Mouse (Mus musculus): ENCODE results near the gene Nup205. TPM values are rescaled to one million over a fixed set of nuclear protein-coding genes. Genes with fewer than 3 reads are reported as not detected.

The Nup205 gene
- polyA plus RNA-seq, 1 experiment from 2014 or later = 48.8 TPM

- H3K27me3 ChIP-seq (replicated peaks; ENCODE audit: control insufficient read depth, insufficient read depth, low read length) = no peaks in the 10 kb centered on the region
- H3K4me1 ChIP-seq (replicated peaks; ENCODE audit: control insufficient read depth, insufficient read depth, low read length) = peaks cover 22% of the 10 kb centered on the region
- H3K27ac ChIP-seq (ENCODE audit: low read depth) = no peak overlapping the region
- no peak for DNase-seq (ENCODE audit: low spot score)
- H3K36me3 ChIP-seq (ENCODE audit: control insufficient read depth, insufficient read depth, low read length) = no peaks in the 10 kb centered on the region
- peak overlapping the region; percentile 59 for H3K4me2 ChIP-seq (ENCODE audit: low read length)
- 36% methylated on average over 9 of the region's 9 CpGs for WGBS
- H3K9ac ChIP-seq (ENCODE audit: low read length) = peak overlapping the region; percentile 37
- no peaks in the 10 kb centered on the region for H3K9me3 ChIP-seq (ENCODE audit: control insufficient read depth, low read length)
- no peak for ATAC-seq (replicated peaks; ENCODE audit: low FRiP score, low TSS enrichment, low read depth)
- H3K4me3 ChIP-seq (ENCODE audit: low read depth, low read length) = peak overlapping the region; percentile 53
These were observed 77.1 kb downstream of the Nup205 start for GRCm38 (mm10) chr6:35254136-35254904.

GRCm38 (mm10) chr6:35255017-35255416, 77.8 kb downstream of the Nup205 start:
- ATAC-seq (replicated peaks; ENCODE audit: low FRiP score, low TSS enrichment, low read depth) = no peak
- Histone ChIP-seq H3K4me2 (ENCODE audit: low read length) (peak overlapping the region; percentile 59), H3K4me1 (replicated peaks; ENCODE audit: control insufficient read depth, insufficient read depth, low read length) (peaks cover 22% of the 10 kb centered on the region), H3K4me3 (ENCODE audit: low read depth, low read length) (peak overlapping the region; percentile 53), H3K9me3 (ENCODE audit: control insufficient read depth, low read length) (no peaks in the 10 kb centered on the region), H3K9ac (ENCODE audit: low read length) (peak overlapping the region; percentile 37), H3K36me3 (ENCODE audit: control insufficient read depth, insufficient read depth, low read length) (0 out of 2 replicates have a peak, but pooled peaks cover under 1% of the 10 kb centered on the region), H3K27ac (ENCODE audit: low read depth) (no peak overlapping the region), H3K27me3 (replicated peaks; ENCODE audit: control insufficient read depth, insufficient read depth, low read length) (no peaks in the 10 kb centered on the region)
- 69% methylated on average over 12 of the region's 12 CpGs for WGBS
- DNase-seq (ENCODE audit: low spot score) = no peak

DNA sequence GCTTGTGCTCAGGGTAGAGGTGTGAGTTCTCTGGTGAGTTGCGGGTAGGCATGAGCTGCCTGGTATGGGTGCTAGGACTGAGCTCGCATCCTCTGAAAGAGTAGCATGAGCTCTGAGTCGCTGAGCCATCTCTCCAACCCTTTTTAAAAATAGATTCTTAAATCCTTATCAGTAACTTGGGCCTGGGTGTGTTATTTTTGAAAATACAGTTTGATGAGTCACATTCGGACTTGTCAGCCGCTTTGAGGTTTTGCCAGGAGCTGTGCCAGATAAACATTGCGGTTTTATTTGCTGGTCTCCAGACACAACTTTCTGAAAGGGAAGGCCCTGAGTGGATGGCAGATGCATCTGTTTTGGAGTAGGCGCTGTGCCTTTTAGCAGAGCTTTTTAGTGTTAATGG, 79.5 kb downstream of the Nup205 start:
- no peak overlapping the region for H3K9ac ChIP-seq (ENCODE audit: low read length)
- DNase-seq (ENCODE audit: low spot score) (no peak), ATAC-seq (replicated peaks; ENCODE audit: low FRiP score, low TSS enrichment, low read depth) (no peak)
- H3K27me3 ChIP-seq (replicated peaks; ENCODE audit: control insufficient read depth, insufficient read depth, low read length) = no peaks in the 10 kb centered on the region
- no peaks in the 10 kb centered on the region for H3K9me3 ChIP-seq (ENCODE audit: control insufficient read depth, low read length)
- H3K4me2 ChIP-seq (ENCODE audit: low read length) = no peak overlapping the region
- no peak overlapping the region for H3K27ac ChIP-seq (ENCODE audit: low read depth)
- H3K4me1 ChIP-seq (replicated peaks; ENCODE audit: control insufficient read depth, insufficient read depth, low read length) = peaks cover 22% of the 10 kb centered on the region
- WGBS = 71% methylated on average over 7 of the region's 7 CpGs
- H3K4me3 ChIP-seq (ENCODE audit: low read depth, low read length) = no peak overlapping the region
- H3K36me3 ChIP-seq (ENCODE audit: control insufficient read depth, insufficient read depth, low read length) = peaks cover 13% of the 10 kb centered on the region

GRCm38 (mm10) chr6:35257626-35258190, 80.5 kb downstream of the Nup205 start:
- no peak overlapping the region for H3K27ac ChIP-seq (ENCODE audit: low read depth)

GRCm38 (mm10) chr6:35258922-35259321, 81.7 kb downstream of the Nup205 start:
- peaks cover 17% of the 10 kb centered on the region for H3K4me1 ChIP-seq (replicated peaks; ENCODE audit: control insufficient read depth, insufficient read depth, low read length)
- H3K27ac ChIP-seq (ENCODE audit: low read depth) = no peak overlapping the region
- H3K9ac ChIP-seq (ENCODE audit: low read length) = no peak overlapping the region
- H3K4me2 ChIP-seq (ENCODE audit: low read length) = no peak overlapping the region
- WGBS = 90% methylated on average over 2 of the region's 2 CpGs
- H3K36me3 ChIP-seq (ENCODE audit: control insufficient read depth, insufficient read depth, low read length) = peaks cover 29% of the 10 kb centered on the region
- no peaks in the 10 kb centered on the region for H3K9me3 ChIP-seq (ENCODE audit: control insufficient read depth, low read length)
- H3K27me3 ChIP-seq (replicated peaks; ENCODE audit: control insufficient read depth, insufficient read depth, low read length) = no peaks in the 10 kb centered on the region
- no peak for ATAC-seq (replicated peaks; ENCODE audit: low FRiP score, low TSS enrichment, low read depth)
- no peak for DNase-seq (ENCODE audit: low spot score)
- no peak overlapping the region for H3K4me3 ChIP-seq (ENCODE audit: low read depth, low read length)

More at GRCm38 (mm10) chr6:35257626-35258190, 80.5 kb downstream of the Nup205 start:
- H3K36me3 ChIP-seq (ENCODE audit: control insufficient read depth, insufficient read depth, low read length) = peaks cover 22% of the 10 kb centered on the region
- H3K9ac ChIP-seq (ENCODE audit: low read length) = no peak overlapping the region
- 86% methylated on average over 13 of the region's 13 CpGs for WGBS
- no peaks in the 10 kb centered on the region for H3K27me3 ChIP-seq (replicated peaks; ENCODE audit: control insufficient read depth, insufficient read depth, low read length)
- H3K4me3 ChIP-seq (ENCODE audit: low read depth, low read length) = no peak overlapping the region
- H3K9me3 ChIP-seq (ENCODE audit: control insufficient read depth, low read length) = no peaks in the 10 kb centered on the region
- DNase-seq (ENCODE audit: low spot score) (no peak), ATAC-seq (replicated peaks; ENCODE audit: low FRiP score, low TSS enrichment, low read depth) (no peak)
- H3K4me2 ChIP-seq (ENCODE audit: low read length) = no peak overlapping the region
- H3K4me1 ChIP-seq (replicated peaks; ENCODE audit: control insufficient read depth, insufficient read depth, low read length) = peaks cover 22% of the 10 kb centered on the region

DNA sequence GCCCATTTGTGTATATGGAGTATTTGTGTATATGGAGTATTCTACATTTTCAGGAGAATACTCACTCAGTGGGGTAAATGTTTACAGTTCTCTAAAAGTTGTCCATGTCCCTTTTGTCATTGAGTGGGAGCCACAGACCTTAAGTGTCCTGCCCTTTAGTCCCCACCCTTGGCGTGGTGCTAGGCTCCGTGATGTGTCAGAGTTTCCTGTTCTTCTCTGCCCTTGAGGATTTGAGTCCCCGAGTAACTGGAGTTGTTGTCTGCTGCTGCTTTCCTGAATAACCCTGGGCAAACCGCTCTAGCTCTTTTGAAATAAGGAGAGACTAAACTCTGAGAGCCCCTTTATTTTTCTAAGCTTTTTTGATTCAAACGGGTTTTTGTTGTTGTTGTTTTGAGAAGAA, 82.3 kb downstream of the Nup205 start:
- ATAC-seq (replicated peaks; ENCODE audit: low FRiP score, low TSS enrichment, low read depth) (no peak), DNase-seq (ENCODE audit: low spot score) (no peak)
- 82% methylated on average over 5 of the region's 5 CpGs for WGBS
- no peak overlapping the region for H3K4me2 ChIP-seq (ENCODE audit: low read length)
- no peaks in the 10 kb centered on the region for H3K9me3 ChIP-seq (ENCODE audit: control insufficient read depth, low read length)
- H3K4me3 ChIP-seq (ENCODE audit: low read depth, low read length) = no peak overlapping the region
- no peak overlapping the region for H3K27ac ChIP-seq (ENCODE audit: low read depth)
- peaks cover 29% of the 10 kb centered on the region for H3K36me3 ChIP-seq (ENCODE audit: control insufficient read depth, insufficient read depth, low read length)
- H3K4me1 ChIP-seq (replicated peaks; ENCODE audit: control insufficient read depth, insufficient read depth, low read length) = peaks cover 11% of the 10 kb centered on the region
- no peak overlapping the region for H3K9ac ChIP-seq (ENCODE audit: low read length)
- H3K27me3 ChIP-seq (replicated peaks; ENCODE audit: control insufficient read depth, insufficient read depth, low read length) = no peaks in the 10 kb centered on the region

GRCm38 (mm10) chr6:35260531-35260930, 83.3 kb downstream of the Nup205 start:
- no peak overlapping the region for H3K4me2 ChIP-seq (ENCODE audit: low read length)
- no peak overlapping the region for H3K4me3 ChIP-seq (ENCODE audit: low read depth, low read length)
- no peak for DNase-seq (ENCODE audit: low spot score)
- WGBS = 85% methylated on average over 7 of the region's 7 CpGs
- peaks cover 29% of the 10 kb centered on the region for H3K36me3 ChIP-seq (ENCODE audit: control insufficient read depth, insufficient read depth, low read length)
- H3K4me1 ChIP-seq (replicated peaks; ENCODE audit: control insufficient read depth, insufficient read depth, low read length) = peaks cover 2% of the 10 kb centered on the region; the same call in 1 of the 2 replicates
- ATAC-seq (replicated peaks; ENCODE audit: low FRiP score, low TSS enrichment, low read depth) = no peak
- H3K9me3 ChIP-seq (ENCODE audit: control insufficient read depth, low read length) = no peaks in the 10 kb centered on the region
- H3K27me3 ChIP-seq (replicated peaks; ENCODE audit: control insufficient read depth, insufficient read depth, low read length) = no peaks in the 10 kb centered on the region
- no peak overlapping the region for H3K9ac ChIP-seq (ENCODE audit: low read length)
- H3K27ac ChIP-seq (ENCODE audit: low read depth) = no peak overlapping the region

GRCm38 (mm10) chr6:35265580-35266278, 88.5 kb downstream of the Nup205 start:
- no peak for ATAC-seq (replicated peaks; ENCODE audit: low FRiP score, low TSS enrichment, low read depth)
- no peak for DNase-seq (ENCODE audit: low spot score)
- Histone ChIP-seq H3K9me3 (ENCODE audit: control insufficient read depth, low read length) (no peaks in the 10 kb centered on the region), H3K36me3 (ENCODE audit: control insufficient read depth, insufficient read depth, low read length) (peaks cover 24% of the 10 kb centered on the region), H3K4me1 (replicated peaks; ENCODE audit: control insufficient read depth, insufficient read depth, low read length) (no peaks in the 10 kb centered on the region), H3K9ac (ENCODE audit: low read length) (no peak overlapping the region), H3K27ac (ENCODE audit: low read depth) (no peak overlapping the region), H3K4me3 (ENCODE audit: low read depth, low read length) (no peak overlapping the region), H3K4me2 (ENCODE audit: low read length) (no peak overlapping the region), H3K27me3 (replicated peaks; ENCODE audit: control insufficient read depth, insufficient read depth, low read length) (no peaks in the 10 kb centered on the region)
- 86% methylated on average over 15 of the region's 15 CpGs for WGBS

All from intestine, embryonic 14.5 days (tissue).